Mouse (Mus musculus) megakaryocyte progenitor cell, adult 5-6 weeks (primary cell): ENCODE data around the gene 2810004N23Rik. TPM values are rescaled to one million over a fixed set of nuclear protein-coding genes. Genes with fewer than 3 reads are reported as not detected.

Experiments used
- ATAC-seq: replicated peaks from 2 replicates; pipeline ENCODE4 v1.8.0; 2016; ENCODE audit warnings: mild to moderate bottlenecking, moderate TSS enrichment, inconsistent platforms; ENCODE audit not compliant: poor library complexity
- total RNA-seq, 2 experiments: library from RNA; stranded (forward) in 1 of 2; stranded (reverse) in 1 of 2; fragments of 157-497, 149-512 nt in 1 of 2; fragments of 200-1000 nt in 1 of 2; gene quantifications; 2 replicates each; pipeline versions ENCODE4 v1.2.3 to v1.2.4; 2015 to 2017

Gene 2810004N23Rik
- total RNA-seq (2015) (29.7 and 35.7 TPM in 2 replicates), total RNA-seq (2017) (68.5 and 72.1 TPM in 2 replicates)

- peak; percentile 74 for ATAC-seq
These were observed at the start of gene 2810004N23Rik, which contains the start of gene Gnpat for GRCm38 (mm10) chr8:124862321-124863162. Gene 2810004N23Rik, minus strand, starts transcription at chr8:124863120. Gene Gnpat, plus strand, starts transcription at chr8:124863033.

GRCm38 (mm10) chr8:124911938-124912872 lies 49.3 kb upstream of the 2810004N23Rik start:
- ATAC-seq, result peak; percentile 71

GRCm38 (mm10) chr8:124910349-124910748 lies 47.4 kb upstream of the 2810004N23Rik start:
- no peak for ATAC-seq

- ATAC-seq, result no peak
These were observed 47.0 kb upstream of the 2810004N23Rik start for GRCm38 (mm10) chr8:124909936-124910335.

- ATAC-seq, result no peak
These were observed 42.6 kb upstream of the 2810004N23Rik start for GRCm38 (mm10) chr8:124905482-124905881.

GRCm38 (mm10) chr8:124903198-124903597 lies 40.3 kb upstream of the 2810004N23Rik start:
- ATAC-seq, result no peak

GRCm38 (mm10) chr8:124898251-124898905 lies 35.5 kb upstream of the 2810004N23Rik start:
- ATAC-seq, result 0 out of 2 replicates have a peak, but pooled peaks have one; percentile 0

GRCm38 (mm10) chr8:124897386-124898250 lies 34.7 kb upstream of the 2810004N23Rik start, which contains the start of the genes Exoc8 and Sprtn:
Gene Exoc8, minus strand, starts transcription at chr8:124897705.
Gene Sprtn, plus strand, starts transcription at chr8:124897886.
- peak; percentile 77 for ATAC-seq

- peak; percentile 67 for ATAC-seq
These were observed 33.9 kb upstream of the 2810004N23Rik start for GRCm38 (mm10) chr8:124896632-124897385.

GRCm38 (mm10) chr8:124896010-124896631 lies 33.2 kb upstream of the 2810004N23Rik start:
- ATAC-seq, result no peak

GRCm38 (mm10) chr8:124892596-124892995 lies 29.7 kb upstream of the 2810004N23Rik start:
- ATAC-seq, result no peak

GRCm38 (mm10) chr8:124888385-124888784 lies 25.5 kb upstream of the 2810004N23Rik start:
- ATAC-seq, result no peak

- peak; percentile 86 for ATAC-seq
These were observed 16.1 kb upstream of the 2810004N23Rik start for GRCm38 (mm10) chr8:124878946-124879526.

GRCm38 (mm10) chr8:124878141-124878540 lies 15.2 kb upstream of the 2810004N23Rik start:
- ATAC-seq, result no peak

GRCm38 (mm10) chr8:124872690-124873089 lies 9.8 kb upstream of the 2810004N23Rik start:
- ATAC-seq, result no peak; the same call in 1 of the 2 replicates

- ATAC-seq, result no peak
These were observed 9.2 kb upstream of the 2810004N23Rik start for GRCm38 (mm10) chr8:124872081-124872480.

- ATAC-seq, result no peak
These were observed 8.6 kb upstream of the 2810004N23Rik start for GRCm38 (mm10) chr8:124871474-124871873.

GRCm38 (mm10) chr8:124869708-124870107 lies 6.8 kb upstream of the 2810004N23Rik start:
- no peak for ATAC-seq
